Mouse (Mus musculus): ENCODE data around the gene Mknk1. TPM values are rescaled to one million over a fixed set of nuclear protein-coding genes. Genes with fewer than 3 reads are reported as not detected.
A peak's percentile ranks its signal among the peaks of the same experiment; 100 is the strongest.

The Mknk1 gene
- 138 and 149 TPM in 2 replicates for polyA plus RNA-seq (2012; ENCODE audit: insufficient read depth, insufficient read length, missing spikeins)

DNA sequence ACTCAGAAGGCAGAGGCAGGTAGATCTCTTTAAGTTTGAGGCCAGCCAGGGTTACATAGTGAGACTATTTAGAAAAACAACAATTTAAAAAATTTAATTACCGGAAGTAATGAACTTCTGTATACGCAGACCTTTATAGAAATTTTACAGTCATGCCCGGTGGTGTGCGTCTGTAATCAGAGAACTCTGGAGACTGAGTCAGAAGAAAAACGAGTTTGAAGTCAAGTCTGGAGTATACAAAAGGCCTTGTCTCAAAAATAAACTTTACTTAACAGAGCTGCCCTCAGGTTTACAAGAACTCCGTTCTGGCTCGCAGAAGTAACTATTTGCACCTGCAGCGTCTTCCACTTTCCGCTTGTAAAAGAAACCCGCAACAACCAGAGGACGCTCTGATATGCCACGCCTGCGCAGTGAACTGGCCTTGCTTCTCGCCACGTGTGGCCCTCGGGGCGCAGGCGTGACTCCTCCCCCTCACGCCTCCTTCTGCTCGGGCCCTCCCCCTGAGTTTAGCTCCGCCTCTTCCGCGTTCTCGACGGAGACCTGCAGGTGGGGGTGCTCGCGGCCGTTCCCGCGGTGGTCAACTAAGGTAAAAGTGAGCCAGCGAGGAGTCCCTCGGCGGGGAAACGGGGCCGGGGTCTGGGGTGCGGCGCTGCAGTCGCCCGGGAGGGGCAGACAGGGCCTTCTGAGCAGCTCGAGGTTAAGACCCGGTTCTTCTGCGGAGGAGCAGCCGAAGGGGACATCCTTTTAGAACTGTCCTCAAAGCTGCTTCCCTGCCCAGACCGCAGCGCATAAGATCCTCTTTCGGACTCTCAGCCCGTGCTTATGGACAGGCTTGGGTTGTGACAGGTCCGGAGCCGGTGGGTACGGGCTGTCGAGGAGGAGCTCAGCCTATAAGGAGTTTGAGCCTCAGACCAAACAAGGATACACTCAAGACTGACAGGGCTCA is at the start of gene Mknk1:
Mknk1 (plus strand) TSS at position 503 of the 946 bp plus-strand sequence.
- peak within 1 kb of the TSS; percentile 79 for H3K4me3 ChIP-seq (ENCODE audit: insufficient read depth, low read length)
- TF ChIP-seq POLR2A (IDR thresholded peaks at IDR 0.05; ENCODE audit: borderline replicate concordance, low read depth, low read length) = no peak
- TF ChIP-seq CTCF (IDR thresholded peaks at IDR 0.05; ENCODE audit: low read depth, low read length) = no peak
- H3K27ac ChIP-seq (ENCODE audit: insufficient read depth, low read depth, low read length) = peak within 1 kb of the TSS; percentile 83
- H3K4me1 ChIP-seq (ENCODE audit: control insufficient read depth, insufficient read depth, low read length) = peaks cover 52% of the 10 kb centered on the region

DNA sequence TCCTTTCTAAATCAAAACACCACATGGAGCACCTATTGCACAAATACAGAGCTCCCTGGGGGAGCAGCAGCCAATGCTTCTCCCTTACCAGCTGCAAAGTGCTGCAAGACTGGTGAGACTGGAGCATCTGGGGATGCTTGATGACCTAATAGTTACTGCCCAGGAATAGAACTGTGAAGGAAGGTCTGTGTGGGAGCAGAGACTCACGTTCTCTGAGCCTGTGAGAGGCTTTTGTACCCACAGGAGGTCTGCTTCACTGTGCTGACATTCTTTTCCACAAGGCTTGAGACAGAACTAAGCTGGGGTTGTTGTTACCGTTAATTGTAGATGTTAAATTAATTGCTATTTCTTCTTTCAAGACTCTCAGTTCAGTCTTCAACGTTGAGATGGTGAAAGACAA is 48.1 kb upstream of the Mknk1 start:
- Histone ChIP-seq H3K27ac (ENCODE audit: insufficient read depth, low read depth, low read length) (no peak overlapping the region), H3K4me3 (ENCODE audit: insufficient read depth, low read length) (no peak overlapping the region), H3K4me1 (ENCODE audit: control insufficient read depth, insufficient read depth, low read length) (peaks cover under 1% of the 10 kb centered on the region; the same call in 1 of the 2 replicates)
- no peak for TF ChIP-seq POLR2A (IDR thresholded peaks at IDR 0.05; ENCODE audit: borderline replicate concordance, low read depth, low read length)
- no peak for TF ChIP-seq CTCF (IDR thresholded peaks at IDR 0.05; ENCODE audit: low read depth, low read length)

DNA sequence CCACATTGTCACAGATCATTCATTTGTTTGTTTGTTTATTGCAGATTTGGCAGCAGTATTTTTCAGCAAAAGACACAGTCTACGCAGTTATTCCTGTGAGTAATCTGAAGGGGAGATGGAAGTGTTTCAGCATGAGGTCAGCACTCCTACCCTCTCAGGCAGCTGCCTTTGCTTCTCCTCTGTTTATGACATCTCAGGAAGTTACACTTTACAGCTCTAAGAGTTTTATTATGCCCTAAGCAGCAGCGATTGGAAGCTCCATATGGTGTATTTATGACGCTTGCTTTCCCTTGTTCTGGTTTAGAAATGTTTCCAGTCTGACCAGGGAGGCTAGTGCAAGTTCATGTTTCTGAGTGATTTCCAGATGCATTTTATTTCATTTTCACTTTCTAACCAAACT is 43.6 kb upstream of the Mknk1 start:
- H3K4me1 ChIP-seq (ENCODE audit: control insufficient read depth, insufficient read depth, low read length) = no peaks in the 10 kb centered on the region
- no peak overlapping the region for H3K27ac ChIP-seq (ENCODE audit: insufficient read depth, low read depth, low read length)
- TF ChIP-seq CTCF (IDR thresholded peaks at IDR 0.05; ENCODE audit: low read depth, low read length) (no peak), POLR2A (IDR thresholded peaks at IDR 0.05; ENCODE audit: borderline replicate concordance, low read depth, low read length) (no peak)
- no peak overlapping the region for H3K4me3 ChIP-seq (ENCODE audit: insufficient read depth, low read length)

DNA sequence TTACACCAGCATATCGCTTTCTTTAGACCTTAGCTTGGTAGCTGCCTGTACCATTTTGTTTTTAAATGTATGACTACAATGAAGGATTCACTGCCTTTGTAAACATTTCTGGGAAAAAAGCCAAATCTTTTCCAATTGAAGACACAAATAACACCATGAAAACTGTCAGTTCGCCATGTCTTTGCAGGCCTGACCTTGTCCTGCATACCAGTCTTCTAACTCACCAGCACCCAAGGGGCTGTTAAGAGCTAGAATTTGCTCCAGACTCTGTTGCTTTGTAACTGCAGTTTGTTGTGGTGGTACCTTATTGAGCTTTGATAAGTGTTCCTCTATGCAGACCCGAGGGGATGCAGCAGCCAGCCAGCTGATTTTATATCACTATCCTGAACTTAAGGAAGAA is 39.0 kb upstream of the Mknk1 start:
- Histone ChIP-seq H3K4me3 (ENCODE audit: insufficient read depth, low read length) (no peak overlapping the region), H3K4me1 (ENCODE audit: control insufficient read depth, insufficient read depth, low read length) (no peaks in the 10 kb centered on the region), H3K27ac (ENCODE audit: insufficient read depth, low read depth, low read length) (no peak overlapping the region)
- TF ChIP-seq CTCF (IDR thresholded peaks at IDR 0.05; ENCODE audit: low read depth, low read length) (no peak), POLR2A (IDR thresholded peaks at IDR 0.05; ENCODE audit: borderline replicate concordance, low read depth, low read length) (no peak)

DNA sequence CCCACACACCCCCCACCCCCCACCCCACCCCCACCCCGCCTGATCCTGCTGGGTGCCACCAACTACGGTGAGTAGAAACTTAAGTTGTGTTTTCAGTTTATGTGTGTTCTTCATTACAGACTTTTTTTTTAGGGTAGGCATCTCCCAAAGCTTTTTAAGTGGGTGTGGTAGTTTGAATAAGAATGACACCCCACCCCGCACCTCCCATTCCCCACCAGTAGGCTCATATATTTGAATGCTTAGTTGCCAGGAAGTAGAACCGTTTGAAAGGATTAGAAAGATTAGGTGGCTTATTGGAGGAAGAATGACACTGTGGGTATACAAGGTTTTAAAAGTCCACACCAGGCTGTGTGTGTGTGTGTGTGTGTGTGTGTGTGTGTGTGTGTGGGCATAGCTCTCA is 26.7 kb upstream of the Mknk1 start:
- Histone ChIP-seq H3K27ac (ENCODE audit: insufficient read depth, low read depth, low read length) (no peak overlapping the region), H3K4me3 (ENCODE audit: insufficient read depth, low read length) (no peak overlapping the region), H3K4me1 (ENCODE audit: control insufficient read depth, insufficient read depth, low read length) (no peaks in the 10 kb centered on the region)
- no peak for TF ChIP-seq POLR2A (IDR thresholded peaks at IDR 0.05; ENCODE audit: borderline replicate concordance, low read depth, low read length)

DNA sequence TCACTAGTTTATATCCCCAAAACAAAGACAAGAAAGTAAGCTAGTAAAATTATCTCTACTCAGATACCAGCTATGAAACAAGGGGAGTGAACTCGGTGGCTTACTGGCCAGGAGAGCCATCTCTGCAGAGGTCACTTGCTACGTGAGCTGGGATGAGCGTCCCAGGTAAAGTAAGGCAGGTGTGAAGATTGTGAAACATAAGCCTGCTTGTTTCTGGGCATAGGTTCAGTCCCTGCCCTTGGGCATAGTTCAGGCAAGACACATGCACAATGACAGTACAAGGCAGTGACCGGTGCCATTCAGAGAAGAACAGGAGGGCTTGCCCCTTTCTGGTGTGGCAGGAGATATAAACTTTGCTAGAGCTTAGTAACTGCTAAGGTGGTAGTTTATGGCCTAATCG is 23.4 kb upstream of the Mknk1 start:
- TF ChIP-seq CTCF (IDR thresholded peaks at IDR 0.05; ENCODE audit: low read depth, low read length) = no peak
- no peak for TF ChIP-seq POLR2A (IDR thresholded peaks at IDR 0.05; ENCODE audit: borderline replicate concordance, low read depth, low read length)
- Histone ChIP-seq H3K4me3 (ENCODE audit: insufficient read depth, low read length) (no peak overlapping the region), H3K4me1 (ENCODE audit: control insufficient read depth, insufficient read depth, low read length) (no peaks in the 10 kb centered on the region), H3K27ac (ENCODE audit: insufficient read depth, low read depth, low read length) (no peak overlapping the region)

DNA sequence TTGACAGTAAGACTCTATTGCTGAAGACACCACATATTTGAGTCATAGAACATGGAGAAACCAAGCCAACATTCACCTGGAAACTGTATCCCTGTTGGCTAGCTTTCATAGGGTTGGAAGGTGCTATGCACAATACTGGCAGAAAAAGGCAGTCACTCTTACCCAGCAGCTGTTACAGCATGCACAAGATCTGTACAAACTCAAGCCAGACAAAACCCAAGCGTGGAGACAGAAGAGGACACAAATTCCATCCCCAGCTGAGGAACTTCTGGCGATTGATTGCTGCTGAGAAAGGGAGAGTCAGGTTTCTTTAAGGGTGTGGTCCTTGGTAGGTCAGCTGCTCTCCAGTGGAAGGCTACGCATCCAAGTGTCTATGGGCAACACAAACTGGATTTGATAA is 18.8 kb upstream of the Mknk1 start:
- Histone ChIP-seq H3K4me3 (ENCODE audit: insufficient read depth, low read length) (no peak overlapping the region), H3K4me1 (ENCODE audit: control insufficient read depth, insufficient read depth, low read length) (peaks cover 43% of the 10 kb centered on the region), H3K27ac (ENCODE audit: insufficient read depth, low read depth, low read length) (no peak overlapping the region)
- TF ChIP-seq CTCF (IDR thresholded peaks at IDR 0.05; ENCODE audit: low read depth, low read length) (no peak), POLR2A (IDR thresholded peaks at IDR 0.05; ENCODE audit: borderline replicate concordance, low read depth, low read length) (no peak)

DNA sequence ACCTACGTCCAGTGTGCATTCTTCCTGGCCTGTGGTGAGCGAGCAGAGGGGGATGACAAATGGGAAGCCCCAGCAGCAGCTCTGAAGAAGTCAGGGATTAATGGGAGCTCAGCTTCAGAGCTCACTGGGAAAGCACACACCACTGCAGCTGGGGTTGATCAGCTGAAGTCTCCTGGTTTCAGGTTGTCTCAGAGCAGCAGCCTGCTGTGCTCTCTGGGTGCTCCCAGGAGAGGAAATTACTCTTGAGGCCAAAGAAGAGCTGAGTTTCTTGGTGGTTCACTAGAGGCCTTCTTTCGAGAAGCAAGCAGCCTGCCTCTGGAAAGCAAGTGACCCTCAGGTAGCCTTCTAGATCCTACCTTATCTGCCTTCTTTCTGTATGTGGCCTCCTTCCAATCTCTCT is 18.1 kb upstream of the Mknk1 start:
- Histone ChIP-seq H3K27ac (ENCODE audit: insufficient read depth, low read depth, low read length) (no peak overlapping the region), H3K4me1 (ENCODE audit: control insufficient read depth, insufficient read depth, low read length) (peaks cover 49% of the 10 kb centered on the region), H3K4me3 (ENCODE audit: insufficient read depth, low read length) (no peak overlapping the region)
- TF ChIP-seq CTCF (IDR thresholded peaks at IDR 0.05; ENCODE audit: low read depth, low read length) = no peak
- TF ChIP-seq POLR2A (IDR thresholded peaks at IDR 0.05; ENCODE audit: borderline replicate concordance, low read depth, low read length) = no peak

DNA sequence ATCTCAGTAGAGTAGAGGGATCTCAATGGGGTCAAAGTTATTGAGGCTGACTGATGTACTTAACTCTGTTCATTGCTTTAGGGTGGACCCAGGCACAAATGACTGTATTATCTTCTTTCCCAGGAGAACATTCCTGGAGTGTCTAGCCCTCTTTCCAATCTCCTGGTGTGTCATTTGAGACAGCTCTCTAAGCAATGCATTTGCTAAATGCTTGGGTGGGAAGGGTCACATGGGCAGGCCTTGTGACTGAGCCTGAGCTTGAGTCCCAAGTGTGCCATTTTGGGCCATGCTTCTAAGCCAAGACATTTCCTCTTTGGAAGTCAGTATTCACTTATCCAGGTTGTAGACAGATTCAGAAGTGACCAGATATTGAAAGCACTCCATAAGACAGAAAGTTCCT is 17.6 kb upstream of the Mknk1 start:
- no peak overlapping the region for H3K4me3 ChIP-seq (ENCODE audit: insufficient read depth, low read length)
- peak overlapping the region; percentile 25 for H3K27ac ChIP-seq (ENCODE audit: insufficient read depth, low read depth, low read length)
- H3K4me1 ChIP-seq (ENCODE audit: control insufficient read depth, insufficient read depth, low read length) = peaks cover 49% of the 10 kb centered on the region
- TF ChIP-seq POLR2A (IDR thresholded peaks at IDR 0.05; ENCODE audit: borderline replicate concordance, low read depth, low read length) (no peak), CTCF (IDR thresholded peaks at IDR 0.05; ENCODE audit: low read depth, low read length) (no peak)

DNA sequence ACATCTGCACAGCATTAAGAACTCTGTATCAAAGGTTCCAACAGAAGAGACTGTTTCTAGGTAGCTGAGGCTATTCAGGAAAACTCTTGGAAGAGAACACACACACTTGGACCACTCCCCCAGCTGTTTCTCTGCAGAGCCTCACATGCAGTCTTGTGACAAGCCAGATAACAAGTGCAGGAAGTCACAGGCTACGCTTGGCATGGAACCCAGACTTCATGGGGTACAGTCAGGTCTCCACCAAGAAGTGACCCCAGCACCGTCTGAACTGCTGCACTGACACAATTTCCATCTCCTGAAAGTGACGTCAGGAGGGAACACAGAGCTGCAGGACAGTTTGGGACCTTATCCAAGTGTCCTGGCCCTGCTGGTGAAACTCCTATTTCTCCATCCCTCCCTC is 17.1 kb upstream of the Mknk1 start:
- no peak overlapping the region for H3K4me3 ChIP-seq (ENCODE audit: insufficient read depth, low read length)
- no peak for TF ChIP-seq POLR2A (IDR thresholded peaks at IDR 0.05; ENCODE audit: borderline replicate concordance, low read depth, low read length)
- TF ChIP-seq CTCF (IDR thresholded peaks at IDR 0.05; ENCODE audit: low read depth, low read length) = no peak
- H3K27ac ChIP-seq (ENCODE audit: insufficient read depth, low read depth, low read length) = peak overlapping the region; percentile 96
- peaks cover 52% of the 10 kb centered on the region for H3K4me1 ChIP-seq (ENCODE audit: control insufficient read depth, insufficient read depth, low read length)
